Mouse (Mus musculus) C2C12 (cell line): ENCODE results near the gene Osm. TPM values are rescaled to one million over a fixed set of nuclear protein-coding genes. Genes with fewer than 3 reads are reported as not detected.

Source experiments
- H3K27me3 ChIP-seq: one replicate; pipeline ENCODE4 v1.6.1; 2011; ENCODE audit not compliant: control insufficient read depth, insufficient read depth, insufficient read length
- H3K36me3 ChIP-seq: one replicate; pipeline ENCODE4 v1.6.1; 2011; ENCODE audit not compliant: control insufficient read depth, insufficient read depth
- H3K4me3 ChIP-seq: one replicate; pipeline ENCODE4 v1.5.1; 2011; ENCODE audit warnings: mild to moderate bottlenecking, control low read depth; ENCODE audit not compliant: poor library complexity, insufficient read depth, severe bottlenecking
- H3K79me2 ChIP-seq: one replicate; pipeline ENCODE4 v1.6.1; 2011; ENCODE audit not compliant: control insufficient read depth, insufficient read depth
- H3K79me3 ChIP-seq: one replicate; pipeline ENCODE4 v1.6.1; 2011; ENCODE audit warnings: low read depth, control low read depth
- H3ac ChIP-seq: one replicate; pipeline ENCODE3; 2011; ENCODE audit warnings: low read depth; ENCODE audit not compliant: control insufficient read depth, insufficient read length
- CEBPB ChIP-seq: IDR thresholded peaks from one replicate; pipeline ENCODE4 v1.6.1; 2011; ENCODE audit warnings: low read depth, mild to moderate bottlenecking, control low read depth, moderate library complexity
- FOSL1 ChIP-seq: IDR thresholded peaks from one replicate; pipeline ENCODE4 v1.8.0; 2011; ENCODE audit warnings: mild to moderate bottlenecking, low read length; ENCODE audit not compliant: poor library complexity, insufficient read depth, severe bottlenecking
- MAX ChIP-seq: IDR thresholded peaks from one replicate; pipeline ENCODE4 v1.6.1; 2011; ENCODE audit warnings: mild to moderate bottlenecking, control low read depth
- MYOD1 ChIP-seq: IDR thresholded peaks from one replicate; pipeline ENCODE4 v1.6.1; 2011; ENCODE audit warnings: low read depth; ENCODE audit not compliant: control insufficient read depth, insufficient read length
- MYOG ChIP-seq: IDR thresholded peaks from one replicate; pipeline ENCODE4 v1.6.1; 2011; ENCODE audit not compliant: control insufficient read depth, insufficient read length; ENCODE audit errors: extremely low read depth
- USF1 ChIP-seq: IDR thresholded peaks from one replicate; pipeline ENCODE4 v1.6.1; 2011; ENCODE audit warnings: low read depth, mild to moderate bottlenecking, control low read depth, moderate library complexity
- polyA plus RNA-seq: library from polyadenylated mRNA; unstranded; fragments of >200 nt; fragmentation: generic; extraction: Trizol; gene quantifications from one replicate; pipeline ENCODE4 v1.2.1, GENCODE M21; 2012; ENCODE audit warnings: missing spikeins

The Osm gene
- polyA plus RNA-seq, 1 experiment = not detected

- Histone ChIP-seq H3ac (no peak overlapping the region), H3K27me3 (no peaks in the 10 kb centered on the region), H3K79me2 (no peaks in the 10 kb centered on the region), H3K4me3 (no peak overlapping the region), H3K79me3 (no peaks in the 10 kb centered on the region), H3K36me3 (no peaks in the 10 kb centered on the region)
- no peak for TF ChIP-seq MAX
These were observed 47.4 kb downstream of the Osm start for GRCm38 (mm10) chr11:4283627-4284026.

- Histone ChIP-seq H3ac (peak overlapping the region; percentile 8), H3K36me3 (no peaks in the 10 kb centered on the region), H3K27me3 (no peaks in the 10 kb centered on the region), H3K4me3 (no peak overlapping the region), H3K79me3 (no peaks in the 10 kb centered on the region), H3K79me2 (no peaks in the 10 kb centered on the region)
- TF ChIP-seq MAX = no peak
- TF ChIP-seq FOSL1 = no peak
- no peak for TF ChIP-seq CEBPB
- no peak for TF ChIP-seq USF1
- no peak for TF ChIP-seq MYOD1
- TF ChIP-seq MYOG = no peak
These were observed 53.1 kb downstream of the Osm start for GRCm38 (mm10) chr11:4289280-4289679.

Other genes with a start within 250 kb of the Osm start
- not detected for gene Sec14l4, start 205.0 kb upstream of the Osm start, polyA plus RNA-seq
- gene Sec14l3, start 171.6 kb upstream of the Osm start, polyA plus RNA-seq = not detected
- 10.8 TPM for gene Mtfp1, start 141.0 kb upstream of the Osm start, polyA plus RNA-seq
- gene Sec14l2, start 113.0 kb upstream of the Osm start, polyA plus RNA-seq = 7.3 TPM
- gene Rnf215, start 101.2 kb upstream of the Osm start, polyA plus RNA-seq = 13.6 TPM
- 3.7 TPM for gene Ccdc157, start 76.1 kb upstream of the Osm start, polyA plus RNA-seq
- 64.9 TPM for gene Sf3a1, start 76.1 kb upstream of the Osm start, polyA plus RNA-seq
- 22.4 TPM for gene Tbc1d10a, start 49.6 kb upstream of the Osm start, polyA plus RNA-seq
- gene Castor1, start 18.2 kb upstream of the Osm start, polyA plus RNA-seq = 1.5 TPM
- gene Lif, start 21.1 kb downstream of the Osm start, polyA plus RNA-seq = 1.0 TPM
- gene Hormad2, start 204.7 kb downstream of the Osm start, polyA plus RNA-seq = not detected